Mouse (Mus musculus) c-Kit-positive CD71-positive TER-119-negative erythroid progenitor cells, embryonic 14.5 days (primary cell): ENCODE measurements around the gene Cutal.
"Not testable (repeated sequence)": the region's sequence is repeated elsewhere in the genome, so short reads cannot be mapped to it uniquely, and the experiment has no call there.

ENCODE experiments used
- DNase-seq: peaks from one replicate; pipeline ENCODE4 v3.0.0-alpha.2; 2013; ENCODE audit warnings: low read depth

Cutal gene

DNA sequence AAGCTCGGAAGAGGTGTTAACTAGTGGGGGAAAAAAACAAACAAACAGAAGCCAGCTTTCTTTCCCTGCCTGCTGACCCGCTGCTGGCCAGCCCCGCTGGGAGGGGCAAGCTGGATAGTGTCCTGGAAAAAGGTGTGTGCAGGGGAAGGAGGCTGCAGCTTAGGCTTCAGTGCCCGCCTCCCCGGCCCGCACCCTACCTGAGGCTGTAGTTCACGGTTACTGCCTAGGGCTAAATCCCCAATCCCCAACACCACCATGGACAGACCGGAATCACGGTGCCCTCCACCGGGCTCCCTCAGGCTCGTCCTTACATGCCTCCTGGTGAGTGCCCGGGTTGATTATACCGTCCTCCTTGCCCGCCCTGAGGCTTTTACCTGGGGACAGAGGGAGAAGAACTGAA lies at the start of gene Cutal:
Gene Cutal (plus strand): TSS at position 126 of the 400 bp plus-strand sequence.
- DNase-seq = no peak

DNA sequence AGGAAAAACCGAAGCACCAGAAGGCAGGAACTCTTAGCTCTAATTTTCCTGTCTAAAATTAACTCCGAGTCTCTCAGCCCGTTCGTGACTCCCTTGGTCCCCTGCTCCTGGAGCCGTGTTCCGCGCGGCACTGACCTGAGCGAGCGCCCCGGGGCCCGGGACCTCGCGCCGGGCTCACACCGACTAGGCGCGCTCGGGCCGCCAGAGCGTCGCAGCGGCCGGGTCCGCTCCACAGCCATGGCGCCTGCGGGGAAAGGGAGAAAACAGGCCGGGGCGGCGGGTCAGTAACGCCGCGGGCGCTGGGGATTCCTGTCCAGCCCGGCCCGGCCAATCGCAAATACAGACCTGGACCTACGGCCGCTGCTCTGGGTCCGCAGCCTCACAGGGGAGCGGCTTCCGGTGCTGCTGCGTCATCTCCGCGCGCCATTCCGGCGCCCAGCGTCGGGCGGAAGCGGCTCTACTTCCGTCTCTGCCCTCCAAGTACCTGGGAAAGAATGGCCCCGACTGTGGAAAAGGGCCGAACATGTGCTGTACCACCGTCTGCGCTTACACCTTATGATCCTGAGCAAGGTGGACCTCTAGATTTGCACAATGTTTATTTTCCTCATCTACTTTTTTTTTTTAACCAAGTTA lies 48.3 kb upstream of the Cutal start, which contains the start of gene Fbxw2:
Gene Fbxw2 (minus strand): TSS at position 485 of the 633 bp plus-strand sequence.
- peak; percentile 83 for DNase-seq

DNA sequence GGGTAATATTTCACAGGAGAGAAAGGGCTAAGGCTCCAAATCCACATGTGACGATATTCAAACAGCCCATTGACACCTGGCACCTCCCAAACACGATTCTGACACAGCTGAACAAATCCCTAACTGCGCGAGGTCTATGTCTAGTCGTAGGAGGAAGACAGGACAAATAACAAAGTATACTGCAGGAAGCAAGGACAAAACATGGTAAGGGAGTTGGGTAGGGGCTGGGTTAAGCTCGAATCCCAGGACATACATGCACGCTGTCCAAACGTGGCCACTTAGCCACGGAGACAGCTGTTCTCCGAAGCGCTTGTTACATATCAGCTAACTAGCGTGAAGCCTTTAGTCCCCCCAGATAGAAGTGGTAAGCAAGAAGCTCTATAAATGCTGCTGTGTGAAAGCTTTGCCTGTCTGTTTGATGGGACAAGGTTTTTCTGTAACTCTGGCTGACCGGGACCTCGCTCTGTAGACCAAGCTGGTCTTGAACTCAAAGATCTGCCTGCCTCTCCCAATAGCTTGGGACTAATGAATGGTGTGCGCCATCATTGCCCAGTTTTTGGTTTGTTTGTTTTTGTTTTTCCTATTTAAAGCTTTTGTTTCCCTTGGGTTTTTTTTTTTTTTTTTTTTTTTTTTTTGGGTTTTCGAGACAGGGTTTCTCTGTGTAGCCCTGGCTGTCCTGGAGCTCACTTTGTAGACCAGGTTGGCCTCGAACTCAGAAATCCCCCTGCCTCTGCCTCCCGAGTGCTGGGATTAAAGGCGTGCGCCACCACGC lies 47.5 kb upstream of the Cutal start:
- no peak for DNase-seq

DNA sequence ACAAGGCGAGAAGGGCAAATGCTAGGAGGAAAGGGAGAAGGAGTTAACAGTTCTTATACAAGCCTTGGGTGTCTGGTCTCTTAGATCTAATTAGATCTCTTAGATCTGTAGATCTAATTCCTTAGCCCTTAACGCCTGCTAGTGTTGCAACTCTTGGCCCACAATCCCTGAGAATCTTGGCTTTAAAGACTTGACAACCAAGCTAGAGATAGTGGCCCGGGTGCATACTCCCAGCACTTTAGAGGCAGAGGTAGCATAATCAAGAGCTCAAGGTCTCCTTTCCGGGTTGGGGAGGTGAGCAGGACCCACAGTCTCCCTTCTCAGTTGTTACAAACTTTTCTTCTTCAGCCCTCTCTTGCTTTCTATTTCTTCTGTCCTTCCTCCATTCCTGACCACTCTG lies 46.6 kb upstream of the Cutal start:
- no peak for DNase-seq

DNA sequence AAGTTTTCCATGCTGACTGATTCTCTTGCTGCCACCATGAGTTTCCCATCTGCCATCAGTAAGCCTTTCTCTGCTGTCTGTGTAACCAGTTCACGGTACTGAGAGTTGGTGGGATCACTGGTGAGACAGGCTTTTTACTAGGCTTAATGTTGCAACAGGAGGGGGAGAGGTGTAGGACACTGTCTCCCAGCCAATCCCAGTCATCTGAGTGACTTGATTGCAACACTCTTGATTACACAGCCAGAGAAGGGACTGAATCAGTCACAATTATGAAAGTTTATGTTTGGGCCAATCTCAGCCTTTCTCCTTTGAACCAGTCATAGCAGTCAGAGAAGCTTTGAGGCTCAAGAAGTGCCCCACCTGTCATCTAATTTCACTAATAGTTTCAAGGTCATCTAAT lies 46.2 kb upstream of the Cutal start:
- no peak for DNase-seq

DNA sequence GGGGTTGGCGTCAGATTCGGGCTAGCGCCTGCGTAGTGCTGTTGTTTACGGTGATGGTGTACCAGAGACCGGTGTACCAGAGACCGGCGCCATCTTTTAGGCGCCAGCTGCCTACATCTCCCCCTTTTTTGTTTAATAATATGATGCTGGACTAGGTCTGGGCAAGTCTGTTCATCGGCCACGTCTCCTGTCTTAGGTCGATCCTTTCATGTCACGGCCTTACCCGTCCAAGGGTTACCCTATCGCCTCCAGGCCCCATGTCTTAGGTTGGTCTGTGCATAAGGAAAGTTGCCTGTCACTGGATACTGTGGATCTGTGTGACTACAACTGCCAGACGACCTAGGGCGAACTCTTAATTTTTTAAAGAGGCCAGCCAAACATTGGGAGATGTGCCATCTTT lies 44.1 kb upstream of the Cutal start:
- not testable (repeated sequence) for DNase-seq

DNA sequence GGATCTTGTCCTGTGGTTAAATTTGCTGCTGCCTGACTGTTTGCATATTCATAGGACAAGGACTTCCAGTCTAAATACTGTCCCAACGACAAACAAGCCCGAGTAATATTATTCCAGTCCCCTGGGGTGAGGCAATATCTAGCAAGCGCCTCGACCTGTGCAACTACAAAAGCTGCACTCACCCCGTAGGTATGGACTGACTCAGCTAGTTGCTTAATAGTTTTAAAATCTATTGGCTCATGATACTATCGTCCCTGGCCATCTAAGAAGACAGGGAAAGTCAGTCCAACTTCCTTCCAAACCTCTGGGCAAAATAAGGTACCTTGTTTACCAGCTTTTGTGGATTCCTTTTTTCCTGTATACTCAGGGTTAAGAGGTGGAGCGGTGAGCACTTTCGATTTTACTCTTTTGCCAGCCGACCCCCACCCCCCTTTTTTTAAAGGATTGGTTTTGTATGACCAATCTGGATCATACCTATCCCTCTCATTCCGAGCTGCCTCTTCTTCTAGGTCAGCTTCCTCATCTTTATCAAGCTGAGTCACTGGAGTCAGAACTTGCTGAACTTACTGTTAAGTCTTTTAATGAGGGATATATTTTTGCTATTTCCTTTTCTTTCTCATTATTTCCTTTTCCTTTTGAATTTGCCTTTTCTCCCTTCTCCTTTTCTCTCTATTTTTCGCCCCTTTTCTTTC lies 41.3 kb upstream of the Cutal start, which contains the start of gene Gm34653:
Gene Gm34653 (plus strand): TSS at position 242 of the 692 bp plus-strand sequence.
- not testable (repeated sequence) for DNase-seq

DNA sequence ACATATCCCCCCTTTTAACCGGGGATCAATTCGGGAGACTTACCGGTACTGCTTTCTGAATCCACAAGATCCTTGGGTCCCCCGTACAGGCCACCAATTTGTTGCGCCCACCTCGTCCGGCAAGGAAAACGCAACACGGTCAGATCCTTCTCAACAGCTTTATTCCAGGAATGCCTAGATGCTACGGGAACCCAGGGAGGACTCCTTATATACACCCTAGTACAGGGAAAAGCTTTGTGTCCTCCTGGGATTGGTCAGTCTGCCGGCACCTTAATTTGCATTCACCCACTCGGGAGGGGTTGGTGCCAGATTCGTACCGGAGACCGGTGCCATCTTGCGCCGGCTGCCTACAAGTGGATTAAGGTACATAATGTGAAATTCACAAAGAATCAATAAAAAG lies 40.6 kb upstream of the Cutal start:
- no peak for DNase-seq

DNA sequence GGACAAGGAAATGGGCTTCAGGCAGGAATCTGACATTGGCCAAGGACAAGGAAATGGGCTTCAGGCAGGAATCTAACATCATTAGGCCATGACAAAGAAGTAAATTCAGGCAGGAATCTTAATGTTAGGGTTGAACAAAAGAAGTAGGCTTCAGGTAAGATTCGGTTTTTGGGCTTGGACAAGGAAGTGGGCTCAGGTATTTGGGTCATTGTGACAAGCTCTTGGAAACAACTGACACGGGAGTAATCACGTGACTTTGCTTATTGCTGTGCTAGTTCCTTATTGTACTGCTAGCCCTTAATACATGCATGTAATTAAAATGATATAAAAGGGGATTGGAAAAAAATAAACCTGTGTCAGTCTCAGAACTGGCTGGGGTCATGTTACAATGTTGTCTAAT lies 38.5 kb upstream of the Cutal start:
- no peak for DNase-seq

DNA sequence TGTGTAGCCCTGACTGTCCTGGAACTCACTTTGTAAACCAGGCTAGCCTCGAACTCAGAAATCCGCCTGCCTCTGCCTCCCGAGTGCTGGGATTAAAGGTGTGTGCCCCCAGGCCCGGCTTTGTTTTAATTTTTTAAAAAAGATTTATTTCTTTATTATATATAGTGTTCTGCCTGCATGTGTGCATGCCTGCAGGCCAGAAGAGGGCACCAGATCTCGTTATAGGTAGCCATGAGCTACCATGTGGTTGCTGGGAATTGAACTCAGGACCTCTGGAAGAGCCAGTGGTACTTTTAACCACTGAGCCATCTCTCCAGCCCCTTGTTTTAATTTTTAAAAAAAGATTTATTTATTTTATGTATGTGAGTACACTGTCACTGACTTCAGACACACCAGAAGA lies 34.1 kb upstream of the Cutal start:
- not testable (repeated sequence) for DNase-seq

GRCm38 (mm10) chr2:34841706-34842105 lies 32.5 kb upstream of the Cutal start:
- DNase-seq = no peak

DNA sequence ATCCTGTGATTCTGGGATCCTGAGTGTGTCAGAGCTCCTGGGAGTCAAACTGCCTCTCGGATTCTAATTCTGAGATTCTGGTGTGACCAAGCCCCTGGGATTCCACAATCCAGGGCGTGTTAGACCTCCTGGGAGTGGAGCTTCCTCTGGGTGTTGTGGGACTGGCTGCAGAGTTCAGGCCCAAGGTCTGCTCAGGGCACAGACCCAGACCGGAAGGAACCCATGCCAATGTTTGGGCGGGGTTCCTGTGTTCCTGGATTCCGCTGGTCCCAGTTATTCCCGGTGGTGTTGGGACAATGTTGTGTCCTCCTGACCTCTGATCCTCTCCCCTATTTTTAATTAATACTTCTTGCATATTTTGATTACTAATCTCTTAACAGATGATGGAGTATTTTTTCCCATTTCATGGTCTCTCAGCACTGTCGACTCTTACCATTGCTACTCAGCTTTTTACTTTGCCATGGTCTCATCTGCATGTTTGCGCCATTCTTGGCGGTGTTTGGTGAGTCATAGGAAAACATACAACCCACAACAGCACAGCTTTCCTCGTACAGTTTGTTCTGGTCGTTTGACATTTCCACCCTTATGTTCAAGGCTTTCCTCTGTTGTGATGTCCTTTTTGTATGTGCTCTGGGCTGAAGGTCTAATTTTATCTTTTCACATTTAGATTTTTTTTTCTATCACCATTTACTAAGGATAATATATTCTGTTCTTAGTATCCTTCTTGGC lies 30.8 kb upstream of the Cutal start:
- no peak for DNase-seq

DNA sequence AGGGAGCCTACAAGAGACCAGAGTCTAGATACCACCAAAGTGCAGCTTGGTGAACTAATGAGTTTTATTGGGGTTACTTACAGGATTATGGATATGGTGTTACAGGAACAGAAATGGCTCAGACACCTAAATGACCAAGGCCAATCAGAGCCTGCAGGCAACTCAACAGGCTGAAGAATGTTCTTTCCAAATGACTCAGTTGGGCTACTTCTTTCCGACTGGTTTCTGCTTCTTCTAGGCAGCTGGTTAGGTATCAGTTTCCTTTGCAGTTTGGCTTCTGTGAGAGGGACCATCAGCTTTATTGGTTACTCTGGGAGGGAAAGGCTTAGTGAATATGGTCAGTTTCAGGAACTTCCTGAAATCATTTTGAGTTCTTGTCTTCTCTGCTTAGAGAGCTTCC lies 26.5 kb upstream of the Cutal start:
- no peak for DNase-seq

GRCm38 (mm10) chr2:34855265-34855664 lies 18.9 kb upstream of the Cutal start:
- no peak for DNase-seq

DNA sequence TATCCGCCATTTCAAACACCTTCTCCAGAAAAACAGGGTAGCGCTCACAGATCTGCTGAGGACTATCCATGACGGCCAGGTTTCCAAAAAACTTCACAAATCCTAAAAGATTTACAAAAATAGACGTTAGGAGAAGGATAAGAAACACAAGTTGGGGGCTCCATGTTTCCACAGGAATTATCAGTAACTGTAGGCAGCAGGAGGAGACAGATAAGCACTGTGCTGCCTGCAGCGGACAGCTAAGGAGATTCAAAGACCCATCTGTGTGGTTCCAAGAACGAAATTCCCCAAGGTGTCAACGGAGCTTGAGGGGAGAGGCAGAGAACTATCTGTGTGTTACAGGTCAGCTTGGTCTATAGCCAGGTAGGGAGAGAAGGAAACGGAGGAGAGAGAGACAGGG lies 16.5 kb upstream of the Cutal start:
- peak; percentile 40 for DNase-seq

GRCm38 (mm10) chr2:34869680-34870079 lies 4.5 kb upstream of the Cutal start:
- DNase-seq = peak; percentile 75

GRCm38 (mm10) chr2:34870520-34871474 lies 3.4 kb upstream of the Cutal start:
- DNase-seq = peak; percentile 100

DNA sequence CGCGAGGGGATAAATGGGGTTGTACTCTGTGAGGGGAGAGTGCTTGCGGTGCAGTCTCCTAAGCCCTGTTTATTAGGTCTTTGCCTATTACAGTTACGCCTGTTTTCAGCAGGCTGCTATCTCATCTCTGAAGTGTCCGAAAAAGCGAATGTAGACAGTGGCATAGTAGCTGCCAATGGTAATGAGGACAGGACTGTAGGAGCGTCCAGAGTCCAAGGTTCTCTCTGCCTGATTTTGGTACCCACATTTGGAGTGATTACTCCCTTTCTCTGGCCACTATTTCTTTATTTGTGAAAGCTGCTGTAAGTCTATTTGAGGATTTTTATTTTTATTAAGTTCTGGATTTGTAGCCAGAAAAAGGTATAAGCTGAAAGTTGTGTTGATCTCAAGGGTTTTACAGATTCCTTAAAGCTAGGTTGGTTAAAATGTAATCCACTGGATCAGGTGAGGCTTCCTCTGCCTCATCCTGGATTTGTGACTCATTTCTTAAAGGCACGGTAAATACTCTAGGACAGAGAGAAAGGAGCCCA lies 685 bp downstream of the Cutal start, which contains the start of gene Psmd5:
Gene Psmd5 (minus strand): TSS at position 153 of the 530 bp plus-strand sequence.
- no peak for DNase-seq

GRCm38 (mm10) chr2:34880054-34880453 lies 5.9 kb downstream of the Cutal start:
- no peak for DNase-seq

GRCm38 (mm10) chr2:34882757-34883156 lies 8.6 kb downstream of the Cutal start:
- no peak for DNase-seq

- DNase-seq = no peak
Observed at GRCm38 (mm10) chr2:34883190-34883589, 9.0 kb downstream of the Cutal start.
